Mouse (Mus musculus) forebrain, embryonic 14.5 days (tissue): ENCODE measurements around the gene Lca5l. TPM values are rescaled to one million over a fixed set of nuclear protein-coding genes. Genes with fewer than 3 reads are reported as not detected.
"Not testable (repeated sequence)": the region's sequence is repeated elsewhere in the genome, so short reads cannot be mapped to it uniquely, and the experiment has no call there.

Experiments used
- ATAC-seq: fragments of 200-750 bp; cut with Nextera tagmentation; 2 replicates; pipeline ENCODE4 v1.8.0; 2017; ENCODE audit warnings: mild to moderate bottlenecking, moderate library complexity
- DNase-seq: peaks from one replicate; pipeline ENCODE4 v3.0.0-alpha.2; 2015; ENCODE audit warnings: low spot score
- H3K27ac ChIP-seq: fragments of 300-500 bp; sonication (generic); 2 replicates; pipeline ENCODE4 v1.5.1; 2014; ENCODE audit warnings: low read depth, mild to moderate bottlenecking, control low read depth, low read length, moderate library complexity
- H3K27me3 ChIP-seq: fragments of 300-500 bp; sonication (generic); replicated peaks from 2 replicates; pipeline ENCODE4 v1.6.1; 2014; ENCODE audit warnings: low read length, control low read depth, mixed read lengths; ENCODE audit not compliant: control insufficient read depth, insufficient read depth
- H3K36me3 ChIP-seq: fragments of 300-500 bp; sonication (generic); 2 replicates; pipeline ENCODE4 v1.6.1; 2014; ENCODE audit warnings: low read length, control low read depth; ENCODE audit not compliant: control insufficient read depth, insufficient read depth
- H3K4me1 ChIP-seq: fragments of 300-500 bp; sonication (generic); 2 replicates; pipeline ENCODE4 v1.6.1; 2014; ENCODE audit warnings: antibody characterized with exemption, low read length, control low read depth; ENCODE audit not compliant: control insufficient read depth, insufficient read depth
- H3K4me2 ChIP-seq: fragments of 300-500 bp; sonication (generic); 2 replicates; pipeline ENCODE4 v1.6.1; 2014; ENCODE audit warnings: mild to moderate bottlenecking, control low read depth, low read length
- H3K4me3 ChIP-seq: fragments of 300-500 bp; sonication (generic); 2 replicates; pipeline ENCODE4 v1.5.1; 2014; ENCODE audit warnings: low read depth, low read length, control low read depth
- H3K9ac ChIP-seq: fragments of 300-500 bp; sonication (generic); 2 replicates; pipeline ENCODE4 v1.6.1; 2014; ENCODE audit warnings: mild to moderate bottlenecking, low read length, control low read depth, moderate library complexity
- H3K9me3 ChIP-seq: fragments of 300-500 bp; sonication (generic); replicated peaks from 2 replicates; pipeline ENCODE4 v1.6.1; 2016; ENCODE audit warnings: low read length, control low read depth, mixed read lengths; ENCODE audit not compliant: control insufficient read depth
- WGBS: fragments of 180-500 bp; shearing (Covaris S2); extraction: QIAGEN DNeasy Blood & Tissue Kit; methylation state at CpG from one replicate; pipeline ENCODE4 v1.1.7; 2014; 5-methylcytosine and 5-hydroxymethylcytosine counted together
- polyA plus RNA-seq: library from polyadenylated mRNA; unstranded; fragments of >200 nt; fragmentation: Nextera tagmentation; extraction: Ambion mirVana; gene quantifications from 2 replicates; pipeline ENCODE4 v1.2.1, GENCODE M21; 2014

The Lca5l gene
- polyA plus RNA-seq, 1 experiment from 2014 or later = 1.1 TPM

GRCm38 (mm10) chr16:96145814-96146213 is 46.3 kb downstream of the Lca5l start:
- Histone ChIP-seq H3K27me3 (no peaks in the 10 kb centered on the region), H3K4me1 (peaks cover 9% of the 10 kb centered on the region), H3K9ac (peak overlapping the region; percentile 80), H3K4me2 (peak overlapping the region; percentile 77), H3K36me3 (0 out of 2 replicates have a peak, but pooled peaks cover 5% of the 10 kb centered on the region), H3K4me3 (peak overlapping the region; percentile 80), H3K9me3 (no peaks in the 10 kb centered on the region), H3K27ac (peak overlapping the region; percentile 69)
- 2% methylated on average over 5 of the region's 5 CpGs for WGBS
- ATAC-seq (peak; percentile 32; the same call in 1 of the 2 replicates), DNase-seq (no peak)

GRCm38 (mm10) chr16:96145110-96145800 is 46.8 kb downstream of the Lca5l start, which contains the start of gene Wrb:
Gene Wrb, plus strand, starts transcription at chr16:96145407.
- peak within 1 kb of the TSS; percentile 77 for H3K4me2 ChIP-seq
- 0 out of 2 replicates have a peak, but pooled peaks cover 5% of the 10 kb centered on the region for H3K36me3 ChIP-seq
- WGBS = under 1% methylated on average over 68 of the region's 68 CpGs
- H3K9me3 ChIP-seq = no peaks in the 10 kb centered on the region
- peak within 1 kb of the TSS; percentile 80 for H3K9ac ChIP-seq
- DNase-seq (peak; percentile 100), ATAC-seq (peak; percentile 97)
- H3K4me3 ChIP-seq = peak within 1 kb of the TSS; percentile 80
- H3K27me3 ChIP-seq = no peaks in the 10 kb centered on the region
- peaks cover 9% of the 10 kb centered on the region for H3K4me1 ChIP-seq
- H3K27ac ChIP-seq = peak within 1 kb of the TSS; percentile 69

GRCm38 (mm10) chr16:96144748-96145109 is 47.3 kb downstream of the Lca5l start:
- H3K9ac ChIP-seq, DNase-seq, H3K27ac ChIP-seq, H3K4me3 ChIP-seq, H3K4me1 ChIP-seq, H3K9me3 ChIP-seq, H3K36me3 ChIP-seq, H3K27me3 ChIP-seq: not testable (repeated sequence)
- 0 out of 2 replicates have a peak overlapping the region, but pooled peaks have one; percentile 16 for H3K4me2 ChIP-seq
- peak; percentile 37 for ATAC-seq
- 33% methylated on average over 6 of the region's 6 CpGs for WGBS

GRCm38 (mm10) chr16:96128466-96128865 is 63.6 kb downstream of the Lca5l start:
- Histone ChIP-seq H3K9me3 (no peaks in the 10 kb centered on the region), H3K36me3 (peaks cover 30% of the 10 kb centered on the region), H3K4me2 (peak overlapping the region; percentile 71), H3K4me3 (peak overlapping the region; percentile 96), H3K9ac (peak overlapping the region; percentile 97), H3K27me3 (no peaks in the 10 kb centered on the region), H3K27ac (peak overlapping the region; percentile 96), H3K4me1 (peaks cover 20% of the 10 kb centered on the region)
- DNase-seq = peak; percentile 14
- 3% methylated on average over 9 of the region's 9 CpGs for WGBS
- ATAC-seq = no peak

GRCm38 (mm10) chr16:96127657-96128344 is 64.3 kb downstream of the Lca5l start, which contains the start of gene Hmgn1:
Gene Hmgn1, minus strand, starts transcription at chr16:96127729.
- Histone ChIP-seq H3K36me3 (peaks cover 36% of the 10 kb centered on the region), H3K9ac (peak within 1 kb of the TSS; percentile 97), H3K4me1 (peaks cover 20% of the 10 kb centered on the region), H3K27me3 (no peaks in the 10 kb centered on the region), H3K27ac (peak within 1 kb of the TSS; percentile 96), H3K4me3 (peak within 1 kb of the TSS; percentile 96), H3K4me2 (peak within 1 kb of the TSS; percentile 93), H3K9me3 (no peaks in the 10 kb centered on the region)
- peak; percentile 98 for ATAC-seq
- under 1% methylated on average over 65 of the region's 72 CpGs for WGBS
- peak; percentile 98 for DNase-seq

GRCm38 (mm10) chr16:96127288-96127656 is 64.8 kb downstream of the Lca5l start:
- DNase-seq (no peak), ATAC-seq (peak; percentile 76)
- H3K27ac ChIP-seq = peak overlapping the region; percentile 96
- peak overlapping the region; percentile 93 for H3K4me2 ChIP-seq
- H3K36me3 ChIP-seq = peaks cover 42% of the 10 kb centered on the region
- peaks cover 20% of the 10 kb centered on the region for H3K4me1 ChIP-seq
- H3K9me3 ChIP-seq = no peaks in the 10 kb centered on the region
- peak overlapping the region; percentile 96 for H3K4me3 ChIP-seq
- peak overlapping the region; percentile 97 for H3K9ac ChIP-seq
- H3K27me3 ChIP-seq = no peaks in the 10 kb centered on the region
- under 1% methylated on average over 33 of the region's 52 CpGs for WGBS

GRCm38 (mm10) chr16:96126684-96127171 is 65.3 kb downstream of the Lca5l start:
- H3K9me3 ChIP-seq = no peaks in the 10 kb centered on the region
- H3K4me2 ChIP-seq = peak overlapping the region; percentile 93
- 4% methylated on average over 19 of the region's 19 CpGs for WGBS
- H3K4me1 ChIP-seq = peaks cover 20% of the 10 kb centered on the region
- H3K4me3 ChIP-seq = peak overlapping the region; percentile 96
- no peaks in the 10 kb centered on the region for H3K27me3 ChIP-seq
- ATAC-seq (no peak), DNase-seq (peak; percentile 25)
- peak overlapping the region; percentile 96 for H3K27ac ChIP-seq
- H3K9ac ChIP-seq = peak overlapping the region; percentile 97
- H3K36me3 ChIP-seq = peaks cover 44% of the 10 kb centered on the region

GRCm38 (mm10) chr16:96120022-96120623 is 71.9 kb downstream of the Lca5l start:
- H3K4me3 ChIP-seq = no peak overlapping the region
- no peak for DNase-seq
- H3K9ac ChIP-seq = no peak overlapping the region
- H3K4me1 ChIP-seq = no peaks in the 10 kb centered on the region
- peaks cover 61% of the 10 kb centered on the region for H3K36me3 ChIP-seq
- no peak for ATAC-seq
- no peaks in the 10 kb centered on the region for H3K27me3 ChIP-seq
- no peaks in the 10 kb centered on the region for H3K9me3 ChIP-seq
- H3K27ac ChIP-seq = no peak overlapping the region
- H3K4me2 ChIP-seq = no peak overlapping the region
- WGBS = 83% methylated on average over 4 of the region's 4 CpGs
